Mouse (Mus musculus) myocyte (in vitro differentiated cells): ENCODE results near the gene Surf6. TPM values are rescaled to one million over a fixed set of nuclear protein-coding genes. Genes with fewer than 3 reads are reported as not detected.

Experiments used
- H3K27me3 ChIP-seq: one replicate; pipeline ENCODE4 v1.6.1; 2011; ENCODE audit not compliant: control insufficient read depth, insufficient read depth, insufficient read length
- H3K36me3 ChIP-seq: one replicate; pipeline ENCODE4 v1.6.1; 2011; ENCODE audit not compliant: control insufficient read depth, insufficient read depth
- H3K4me2 ChIP-seq: one replicate; pipeline ENCODE4 v1.6.1; 2011; ENCODE audit warnings: low read depth, control low read depth
- H3K4me3 ChIP-seq: one replicate; pipeline ENCODE4 v1.5.1; 2011; ENCODE audit warnings: mild to moderate bottlenecking, control low read depth, moderate library complexity
- H3K79me2 ChIP-seq: one replicate; pipeline ENCODE4 v1.6.1; 2011; ENCODE audit not compliant: control insufficient read depth, insufficient read depth
- H3ac ChIP-seq: one replicate; pipeline ENCODE4 v1.6.1; 2011; ENCODE audit not compliant: control insufficient read depth, insufficient read length
- CEBPB ChIP-seq: IDR thresholded peaks from 2 replicates; pipeline ENCODE4 v1.6.1; 2011; ENCODE audit warnings: mild to moderate bottlenecking, moderate library complexity; ENCODE audit not compliant: poor library complexity, insufficient read depth, severe bottlenecking
- E2F4 ChIP-seq: IDR thresholded peaks from one replicate; pipeline ENCODE4 v1.6.1; 2011; ENCODE audit warnings: mild to moderate bottlenecking, control low read depth, moderate library complexity; ENCODE audit not compliant: insufficient read depth
- MAX ChIP-seq: IDR thresholded peaks from one replicate; pipeline ENCODE4 v1.6.1; 2011; ENCODE audit warnings: low read depth, mild to moderate bottlenecking, control low read depth
- MYOD1 ChIP-seq, 3 experiments: IDR thresholded peaks; one replicate each; pipeline ENCODE4 v1.6.1; 2011; ENCODE audit warnings: control low read depth in 2 of 3, low read depth in 2 of 3, mild to moderate bottlenecking in 2 of 3, moderate library complexity in 1 of 3; ENCODE audit not compliant: insufficient read length in 2 of 3, control insufficient read depth in 1 of 3
- MYOG ChIP-seq, 3 experiments: IDR thresholded peaks; one replicate each; pipeline ENCODE4 v1.6.1; 2011; ENCODE audit warnings: control low read depth in 2 of 3, low read depth in 2 of 3, mild to moderate bottlenecking in 2 of 3; ENCODE audit not compliant: insufficient read length in 2 of 3, control insufficient read depth in 1 of 3, insufficient read depth in 1 of 3
- POLR2A ChIP-seq: IDR thresholded peaks from one replicate; pipeline ENCODE4 v1.6.1; 2011; ENCODE audit warnings: low read depth, mild to moderate bottlenecking, control low read depth, moderate library complexity; ENCODE audit not compliant: insufficient read length
- POLR2AphosphoS2 ChIP-seq: IDR thresholded peaks from one replicate; pipeline ENCODE4 v1.6.1; 2011; ENCODE audit warnings: low read depth, control low read depth; ENCODE audit not compliant: insufficient read length
- REST ChIP-seq: IDR thresholded peaks from one replicate; pipeline ENCODE4 v1.6.1; 2011; ENCODE audit warnings: mild to moderate bottlenecking, control low read depth, moderate library complexity; ENCODE audit not compliant: insufficient read depth, insufficient read length
- SRF ChIP-seq: IDR thresholded peaks from one replicate; pipeline ENCODE4 v1.6.1; 2011; ENCODE audit warnings: low read depth; ENCODE audit not compliant: control insufficient read depth, insufficient read length
- TCF12 ChIP-seq: IDR thresholded peaks from one replicate; pipeline ENCODE4 v1.6.1; 2011; ENCODE audit warnings: mild to moderate bottlenecking, control low read depth; ENCODE audit not compliant: poor library complexity, insufficient read depth, severe bottlenecking
- TCF3 ChIP-seq: IDR thresholded peaks from one replicate; pipeline ENCODE4 v1.6.1; 2011; ENCODE audit warnings: low read depth, control low read depth; ENCODE audit not compliant: insufficient read length
- USF1 ChIP-seq: IDR thresholded peaks from one replicate; pipeline ENCODE4 v1.6.1; 2011; ENCODE audit warnings: low read depth, mild to moderate bottlenecking, control low read depth, moderate library complexity
- polyA plus RNA-seq: library from polyadenylated mRNA; unstranded; fragments of >200 nt; fragmentation: generic; extraction: Trizol; gene quantifications from one replicate; pipeline ENCODE4 v1.2.1, GENCODE M21; 2012; ENCODE audit warnings: missing spikeins

Gene Surf6
- polyA plus RNA-seq, 1 experiment, result 16.7 TPM

DNA sequence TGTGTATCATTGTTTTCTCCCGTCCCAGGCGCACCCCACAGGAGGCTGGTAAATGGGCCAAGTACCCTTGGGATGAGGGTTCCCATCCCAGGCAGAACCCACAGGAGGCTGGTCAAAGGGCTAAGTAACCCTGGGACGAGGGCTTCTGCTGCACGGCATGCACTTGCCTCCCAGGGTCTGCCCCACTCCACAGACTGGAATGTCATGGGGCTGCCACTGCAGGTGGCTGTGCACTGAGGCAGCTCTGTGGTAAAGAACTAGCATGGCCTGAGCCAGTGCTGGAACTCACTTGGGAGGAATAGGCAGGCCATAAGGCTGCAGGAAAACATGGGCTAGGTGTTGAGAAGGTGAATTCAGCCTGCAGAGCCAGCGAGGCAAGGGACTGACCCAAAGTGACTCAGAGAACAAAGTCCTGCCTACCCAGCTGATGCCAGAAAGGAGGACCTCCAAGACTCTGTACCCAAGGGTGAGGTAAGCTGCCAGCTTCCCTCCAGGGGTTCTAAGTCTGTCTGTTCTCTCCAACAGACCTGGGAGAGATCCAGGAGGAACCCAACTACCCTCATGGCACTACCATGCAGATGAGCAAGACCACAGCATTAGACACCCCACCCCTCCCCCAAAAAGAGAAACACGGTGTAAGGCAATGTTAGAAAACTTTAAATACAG is 17.6 kb upstream of the Surf6 start:
- Histone ChIP-seq H3K4me2 (no peak overlapping the region), H3K4me3 (no peak overlapping the region), H3ac (no peak overlapping the region), H3K27me3 (no peaks in the 10 kb centered on the region), H3K36me3 (peaks cover 54% of the 10 kb centered on the region), H3K79me2 (peaks cover 23% of the 10 kb centered on the region)
- peak; percentile 61 for TF ChIP-seq POLR2AphosphoS2
- TF ChIP-seq MYOD1 (IDR thresholded peaks at IDR 0.05; ENCODE audit: control insufficient read depth in 1 of 3, insufficient read length in 2 of 3, low read depth in 2 of 3), result no peak

GRCm38 (mm10) chr2:26919684-26920083 is 17.0 kb upstream of the Surf6 start:
- H3ac ChIP-seq, result no peak overlapping the region
- TF ChIP-seq SRF (no peak), MYOD1 (IDR thresholded peaks at IDR 0.05; ENCODE audit: control insufficient read depth in 1 of 3, insufficient read length in 2 of 3, low read depth in 2 of 3) (no peak), E2F4 (no peak), TCF12 (no peak), USF1 (no peak), POLR2AphosphoS2 (no peak), REST (no peak), TCF3 (no peak), MYOG (IDR thresholded peaks at IDR 0.05; ENCODE audit: control insufficient read depth in 1 of 3, insufficient read depth in 1 of 3, insufficient read length in 2 of 3, low read depth in 2 of 3) (no peak), POLR2A (no peak), MAX (no peak), CEBPB (no peak)

DNA sequence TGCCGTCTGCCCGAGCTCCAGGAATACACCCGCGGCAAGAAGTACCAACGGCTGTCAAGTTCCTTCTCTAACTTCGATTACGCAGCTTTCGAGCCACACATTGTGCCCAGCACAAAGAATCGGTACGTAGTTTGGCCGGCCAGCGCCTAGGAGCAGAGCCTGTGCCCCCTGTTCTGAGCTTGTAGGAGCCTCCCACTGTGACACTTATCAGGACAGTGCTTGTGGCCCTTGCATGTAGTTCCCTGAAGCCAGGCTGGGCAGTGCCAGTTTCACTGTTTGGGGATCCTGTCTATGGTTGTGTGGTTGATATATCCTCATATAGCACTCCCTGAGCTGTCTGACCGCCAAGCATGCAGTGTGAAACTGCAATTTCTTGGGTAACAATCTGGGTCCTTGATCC is 14.1 kb upstream of the Surf6 start:
- Histone ChIP-seq H3K79me2 (peaks cover 43% of the 10 kb centered on the region), H3K27me3 (no peaks in the 10 kb centered on the region), H3K4me2 (peak overlapping the region; percentile 89), H3ac (peak overlapping the region; percentile 61), H3K4me3 (peak overlapping the region; percentile 91), H3K36me3 (peaks cover 54% of the 10 kb centered on the region)
- no peak for TF ChIP-seq MYOG (IDR thresholded peaks at IDR 0.05; ENCODE audit: control insufficient read depth in 1 of 3, insufficient read depth in 1 of 3, insufficient read length in 2 of 3, low read depth in 2 of 3)
- TF ChIP-seq MYOD1 (IDR thresholded peaks at IDR 0.05; ENCODE audit: control insufficient read depth in 1 of 3, insufficient read length in 2 of 3, low read depth in 2 of 3), result no peak
- no peak for TF ChIP-seq SRF
- TF ChIP-seq MAX, result no peak
- no peak for TF ChIP-seq REST
- no peak for TF ChIP-seq POLR2A
- no peak for TF ChIP-seq TCF3
- no peak for TF ChIP-seq USF1
- TF ChIP-seq TCF12, result no peak
- TF ChIP-seq POLR2AphosphoS2, result no peak
- no peak for TF ChIP-seq E2F4
- no peak for TF ChIP-seq CEBPB

More at GRCm38 (mm10) chr2:26919684-26920083, 17.0 kb upstream of the Surf6 start:
- H3K79me2 ChIP-seq, result peaks cover 23% of the 10 kb centered on the region
- H3K4me3 ChIP-seq, result no peak overlapping the region
- no peaks in the 10 kb centered on the region for H3K27me3 ChIP-seq
- peaks cover 51% of the 10 kb centered on the region for H3K36me3 ChIP-seq
- no peak overlapping the region for H3K4me2 ChIP-seq

DNA sequence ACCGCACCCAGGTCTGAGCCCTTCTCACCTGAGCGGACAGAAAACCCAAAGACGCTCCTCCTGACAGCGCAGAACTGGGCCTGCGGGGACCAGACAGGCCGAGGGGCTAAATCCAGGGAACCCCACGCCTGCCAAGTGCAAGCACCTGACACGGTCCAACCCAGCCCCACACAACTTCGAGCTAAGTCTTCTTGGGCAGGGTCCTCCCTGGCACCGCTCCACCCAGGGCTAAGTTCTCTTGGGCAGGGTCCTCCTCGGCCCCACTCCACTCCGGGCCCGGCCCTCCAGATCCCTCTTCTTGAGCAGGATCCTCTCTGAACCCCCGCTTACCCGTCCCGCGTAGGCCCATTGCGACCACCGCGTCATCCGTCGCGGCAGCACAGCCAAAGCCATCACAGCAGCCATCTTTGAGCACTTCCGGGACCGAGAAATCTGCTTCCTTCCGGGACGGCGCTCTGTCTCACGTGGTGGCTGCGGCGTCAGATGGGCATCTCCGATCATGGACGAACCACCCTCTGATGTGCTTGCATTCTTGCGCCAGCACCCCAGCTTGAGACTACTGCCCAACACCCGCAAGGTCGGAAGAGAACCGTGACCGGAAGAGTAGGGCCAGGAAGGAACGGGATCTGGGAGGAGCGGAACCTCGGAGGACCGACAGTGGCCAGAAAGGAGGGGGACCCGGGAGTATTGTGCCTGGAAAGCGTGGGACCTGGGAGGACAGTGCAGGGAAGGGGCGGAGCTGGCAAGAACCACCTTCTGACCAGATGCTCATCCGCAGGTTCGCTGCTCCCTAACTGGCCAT is 13.4 kb upstream of the Surf6 start, which contains the start of the genes Surf2 and Surf1:
Gene Surf2, plus strand, starts transcription at position 441 of the 802 bp plus-strand sequence.
Gene Surf1, minus strand, starts transcription at position 604 of the 802 bp plus-strand sequence.
- Histone ChIP-seq H3K27me3 (no peaks in the 10 kb centered on the region), H3ac (peak within 1 kb of the TSS; percentile 61), H3K4me3 (peak within 1 kb of the TSS; percentile 91), H3K4me2 (peak within 1 kb of the TSS; percentile 89), H3K36me3 (peaks cover 48% of the 10 kb centered on the region), H3K79me2 (peaks cover 49% of the 10 kb centered on the region)
- TF ChIP-seq SRF (no peak), MYOD1 (IDR thresholded peaks at IDR 0.05; ENCODE audit: control insufficient read depth in 1 of 3, insufficient read length in 2 of 3, low read depth in 2 of 3) (no peak), MAX (peak; percentile 89), POLR2A (peak; percentile 94), REST (no peak), USF1 (peak; percentile 90), TCF12 (no peak), TCF3 (no peak), POLR2AphosphoS2 (peak; percentile 72), MYOG (IDR thresholded peaks at IDR 0.05; ENCODE audit: control insufficient read depth in 1 of 3, insufficient read depth in 1 of 3, insufficient read length in 2 of 3, low read depth in 2 of 3) (no peak), CEBPB (no peak)
